Mouse (Mus musculus) brain, embryonic 14.5 days (tissue): ENCODE results near the gene Fam78a.

Experiments used
- CTCF ChIP-seq: fragments of 200-500 bp; IDR thresholded peaks from 2 replicates; pipeline ENCODE4 v1.5.1; 2012; ENCODE audit warnings: inconsistent platforms, mild to moderate bottlenecking, moderate library complexity, borderline replicate concordance; ENCODE audit not compliant: insufficient read depth, insufficient read length; ENCODE audit errors: extremely low read depth
- POLR2A ChIP-seq: fragments of 200-500 bp; IDR thresholded peaks from 2 replicates; pipeline ENCODE4 v1.6.1; 2012; ENCODE audit warnings: mild to moderate bottlenecking, inconsistent platforms, borderline replicate concordance; ENCODE audit not compliant: poor library complexity, insufficient read depth, insufficient read length, severe bottlenecking; ENCODE audit errors: extremely low read depth

DNA sequence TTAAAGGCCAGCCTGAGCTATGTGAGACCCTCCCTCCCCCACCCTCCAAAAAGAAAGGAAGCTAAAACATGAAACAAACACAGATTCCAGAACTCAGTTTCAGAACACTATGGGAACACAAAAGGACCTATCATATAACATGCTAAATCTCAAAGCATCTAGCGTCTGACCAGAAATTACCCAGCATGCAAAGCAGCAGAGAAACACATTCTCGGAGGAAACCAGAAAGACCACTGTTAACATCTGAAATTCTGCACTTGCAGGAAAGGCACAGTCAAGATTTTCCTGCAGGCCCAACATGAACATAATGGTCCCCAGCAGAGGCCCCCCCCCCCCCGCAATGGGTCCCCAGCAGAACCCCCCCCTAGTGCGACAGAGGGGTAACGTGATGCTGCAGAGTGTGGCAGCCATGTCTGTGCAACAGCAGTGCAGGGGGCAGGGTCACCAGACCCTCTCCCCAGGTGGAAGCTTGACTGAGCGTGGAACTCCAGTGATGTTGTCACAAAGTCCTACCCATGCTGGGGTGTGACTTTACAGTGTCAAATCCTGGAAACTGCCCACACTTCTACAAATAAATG, 24.3 kb downstream of the Fam78a start:
- TF ChIP-seq CTCF (no peak), POLR2A (no peak)
